Mouse (Mus musculus) thymus, postnatal 4 days (tissue): ENCODE measurements around the gene Gm12216.
A peak's percentile ranks its signal among the peaks of the same experiment; 100 is the strongest.
"Not testable (repeated sequence)": the region's sequence is repeated elsewhere in the genome, so short reads cannot be mapped to it uniquely, and the experiment has no call there.

Experiments
- DNase-seq: peaks from one replicate; pipeline ENCODE4 v3.0.0; 2021

Gm12216 gene

GRCm38 (mm10) chr11:53769185-53769576 is 89.9 kb downstream of the Gm12216 start:
- DNase-seq: no peak

- no peak for DNase-seq
Observed at GRCm38 (mm10) chr11:53768422-53769184, 90.5 kb downstream of the Gm12216 start.

GRCm38 (mm10) chr11:53764581-53764980 is 94.5 kb downstream of the Gm12216 start:
- peak; percentile 24 for DNase-seq

GRCm38 (mm10) chr11:53763496-53764140 is 95.4 kb downstream of the Gm12216 start:
- DNase-seq: peak; percentile 97

GRCm38 (mm10) chr11:53762827-53763495 is 96.1 kb downstream of the Gm12216 start:
- DNase-seq: peak; percentile 82

- peak; percentile 14 for DNase-seq
Observed at GRCm38 (mm10) chr11:53762426-53762825, 96.6 kb downstream of the Gm12216 start.

GRCm38 (mm10) chr11:53761822-53762221 is 97.2 kb downstream of the Gm12216 start:
- DNase-seq: peak; percentile 18

- DNase-seq: peak; percentile 10
Observed at GRCm38 (mm10) chr11:53761284-53761683, 97.8 kb downstream of the Gm12216 start.

- peak; percentile 15 for DNase-seq
Observed at GRCm38 (mm10) chr11:53759545-53760406, 99.3 kb downstream of the Gm12216 start.

- DNase-seq: peak; percentile 66
Observed at GRCm38 (mm10) chr11:53758791-53759351, 100.2 kb downstream of the Gm12216 start.

- DNase-seq: not testable (repeated sequence)
Observed at GRCm38 (mm10) chr11:53758033-53758432, 101.0 kb downstream of the Gm12216 start.

GRCm38 (mm10) chr11:53757612-53758011 is 101.4 kb downstream of the Gm12216 start:
- DNase-seq: no peak

- peak; percentile 25 for DNase-seq
Observed at GRCm38 (mm10) chr11:53755011-53755595, 104.0 kb downstream of the Gm12216 start.

- DNase-seq: peak; percentile 16
Observed at GRCm38 (mm10) chr11:53749716-53750352, 109.2 kb downstream of the Gm12216 start.

GRCm38 (mm10) chr11:53749306-53749705 is 109.8 kb downstream of the Gm12216 start:
- peak; percentile 56 for DNase-seq

GRCm38 (mm10) chr11:53748614-53749013 is 110.4 kb downstream of the Gm12216 start:
- peak; percentile 6 for DNase-seq

- DNase-seq: no peak
Observed at GRCm38 (mm10) chr11:53747985-53748384, 111.1 kb downstream of the Gm12216 start.

- DNase-seq: no peak
Observed at GRCm38 (mm10) chr11:53745260-53745659, 113.8 kb downstream of the Gm12216 start.

GRCm38 (mm10) chr11:53742353-53742752 is 116.7 kb downstream of the Gm12216 start:
- no peak for DNase-seq

- peak; percentile 77 for DNase-seq
Observed at GRCm38 (mm10) chr11:53737573-53737946, 121.5 kb downstream of the Gm12216 start.

- peak; percentile 87 for DNase-seq
Observed at GRCm38 (mm10) chr11:53736771-53737572, 122.1 kb downstream of the Gm12216 start.
